9 mouse cellular contexts compared by ENCODE assay signal in genomic region chr12:8547357-8547756, GRCm38 (mm10). TPM values are rescaled to one million over a fixed set of nuclear protein-coding genes. Genes with fewer than 3 reads are reported as not detected.
DNase-seq lines count a peak whose midpoint lies in the region; ATAC-seq and TF ChIP-seq lines count a peak whose summit lies in the region.
"Had no signal": no experiment of that assay in that cellular context is flagged by ENCODE, and none has a peak within 500 bp of the region (broad histone marks: within the 10 kb centered on the region; RNA-seq: fewer than 3 reads in every experiment).

No protein-coding gene starts in this region.

- no peaks in the 10 kb centered on the region for H3K79me2 ChIP-seq in myocyte (ENCODE audit: control insufficient read depth, insufficient read depth)

- 15% methylated on average over 11 of the region's 11 CpGs for WGBS in heart, embryonic 12.5 days
- WGBS in kidney, postnatal 0 days, result 20% methylated on average over 11 of the region's 11 CpGs
- 8% methylated on average over 11 of the region's 11 CpGs for WGBS in liver, embryonic 12.5 days (ENCODE audit: insufficient replicate concordance)

- ATAC-seq in erythroid progenitor cell, adult 5-6 weeks (replicated peaks; ENCODE audit: low FRiP score, poor library complexity, severe bottlenecking), result peak; percentile 67
- ATAC-seq in heart, embryonic 12.5 days (ENCODE audit: insufficient number of reproducible peaks, low FRiP score), result peak; percentile 57; the same call in 1 of the 2 replicates
- peak; percentile 57; the same call in 1 of the 2 replicates for ATAC-seq in kidney, postnatal 0 days (replicated peaks; ENCODE audit: low FRiP score, low read depth)
- ATAC-seq in liver, embryonic 12.5 days, result peak; percentile 44; the same call in 1 of the 2 replicates

- H3K27me3 ChIP-seq in heart, embryonic 12.5 days (replicated peaks), result no peaks in the 10 kb centered on the region
- H3K27me3 ChIP-seq in kidney, postnatal 0 days (ENCODE audit: insufficient read depth, low read length), result no peaks in the 10 kb centered on the region
- H3K27me3 ChIP-seq in liver, embryonic 12.5 days (replicated peaks), result no peaks in the 10 kb centered on the region
- no peaks in the 10 kb centered on the region for H3K27me3 ChIP-seq in myocyte (ENCODE audit: control insufficient read depth, insufficient read depth, insufficient read length)
- H3K27me3 ChIP-seq in splenic B cell, adult 2 months (ENCODE audit: control insufficient read depth, insufficient read depth, low read length, poor library complexity, severe bottlenecking), result no peaks in the 10 kb centered on the region
- H3K27me3 ChIP-seq: embryonic facial prominence, embryonic 13.5 days had no signal

- TF ChIP-seq POLR2A in bone marrow macrophage, adult 2 months (IDR thresholded peaks at IDR 0.05; ENCODE audit: borderline replicate concordance, low read depth, low read length), result no peak
- no peak for TF ChIP-seq POLR2A in myocyte (IDR thresholded peaks at IDR 0.05; ENCODE audit: insufficient read length, low read depth)

- H3K27ac ChIP-seq in bone marrow macrophage, adult 2 months (ENCODE audit: insufficient read depth, low read depth, low read length), result peak overlapping the region; percentile 58
- H3K27ac ChIP-seq in heart, embryonic 12.5 days (ENCODE audit: poor library complexity, severe bottlenecking), result no peak overlapping the region
- no peak overlapping the region for H3K27ac ChIP-seq in kidney, postnatal 0 days
- H3K27ac ChIP-seq in liver, embryonic 12.5 days, result no peak overlapping the region
- H3K27ac ChIP-seq: embryonic facial prominence, embryonic 13.5 days had no signal

- H3K9ac ChIP-seq in heart, embryonic 12.5 days, result no peak overlapping the region
- no peak overlapping the region for H3K9ac ChIP-seq in kidney, postnatal 0 days (ENCODE audit: low read depth, low read length)
- no peak overlapping the region for H3K9ac ChIP-seq in liver, embryonic 12.5 days
- H3K9ac ChIP-seq: embryonic facial prominence, embryonic 13.5 days had no signal

- DNase-seq in CD4-positive helper T cell, adult 2 months (ENCODE audit: low read depth, low spot score), result peak; percentile 84
- peak; percentile 95 for DNase-seq in kidney, postnatal 0 days (ENCODE audit: low spot score)
- DNase-seq in splenic B cell, adult 2 months (ENCODE audit: low read depth, low spot score), result peak; percentile 88

- no peaks in the 10 kb centered on the region for H3K36me3 ChIP-seq in heart, embryonic 12.5 days
- H3K36me3 ChIP-seq in kidney, postnatal 0 days (ENCODE audit: insufficient read depth, low read length), result no peaks in the 10 kb centered on the region
- no peaks in the 10 kb centered on the region for H3K36me3 ChIP-seq in liver, embryonic 12.5 days
- no peaks in the 10 kb centered on the region for H3K36me3 ChIP-seq in myocyte (ENCODE audit: control insufficient read depth, insufficient read depth)
- H3K36me3 ChIP-seq in splenic B cell, adult 2 months (ENCODE audit: control insufficient read depth, insufficient read depth, low read length, poor library complexity, severe bottlenecking), result no peaks in the 10 kb centered on the region
- H3K36me3 ChIP-seq: embryonic facial prominence, embryonic 13.5 days had no signal

- TF ChIP-seq CTCF in bone marrow macrophage, adult 2 months (IDR thresholded peaks at IDR 0.05; ENCODE audit: low read depth, low read length), result peak; percentile 99
- peak; percentile 100 for TF ChIP-seq CTCF in kidney, postnatal 0 days (IDR thresholded peaks at IDR 0.05; ENCODE audit: low read depth)

- H3K4me3 ChIP-seq in bone marrow macrophage, adult 2 months (ENCODE audit: insufficient read depth, low read length), result no peak overlapping the region
- H3K4me3 ChIP-seq in heart, embryonic 12.5 days, result no peak overlapping the region
- no peak overlapping the region for H3K4me3 ChIP-seq in kidney, postnatal 0 days (replicated peaks; ENCODE audit: low read depth, low read length)
- H3K4me3 ChIP-seq in liver, embryonic 12.5 days, result no peak overlapping the region
- H3K4me3 ChIP-seq in myocyte, result no peak overlapping the region
- H3K4me3 ChIP-seq: embryonic facial prominence, embryonic 13.5 days had no signal

- peaks cover 31% of the 10 kb centered on the region for H3K4me1 ChIP-seq in bone marrow macrophage, adult 2 months (ENCODE audit: control insufficient read depth, insufficient read depth, low read length)
- H3K4me1 ChIP-seq in heart, embryonic 12.5 days (replicated peaks), result peaks cover 9% of the 10 kb centered on the region; the same call in 1 of the 2 replicates
- no peaks in the 10 kb centered on the region for H3K4me1 ChIP-seq in kidney, postnatal 0 days (replicated peaks; ENCODE audit: insufficient read depth, low read length)
- peaks cover 7% of the 10 kb centered on the region; the same call in 1 of the 2 replicates for H3K4me1 ChIP-seq in liver, embryonic 12.5 days
- H3K4me1 ChIP-seq: embryonic facial prominence, embryonic 13.5 days had no signal

- H3K4me2 ChIP-seq in heart, embryonic 12.5 days, result no peak overlapping the region
- no peak overlapping the region for H3K4me2 ChIP-seq in kidney, postnatal 0 days (ENCODE audit: low read length)
- no peak overlapping the region for H3K4me2 ChIP-seq in liver, embryonic 12.5 days
- peak overlapping the region; percentile 33 for H3K4me2 ChIP-seq in myocyte (ENCODE audit: low read depth)
- H3K4me2 ChIP-seq: embryonic facial prominence, embryonic 13.5 days had no signal

- H3K9me3 ChIP-seq in heart, embryonic 12.5 days (replicated peaks), result no peaks in the 10 kb centered on the region
- no peaks in the 10 kb centered on the region for H3K9me3 ChIP-seq in kidney, postnatal 0 days (replicated peaks; ENCODE audit: low read length)
- no peaks in the 10 kb centered on the region for H3K9me3 ChIP-seq in liver, embryonic 12.5 days (replicated peaks)
- H3K9me3 ChIP-seq: embryonic facial prominence, embryonic 13.5 days had no signal

- H3ac ChIP-seq in myocyte (ENCODE audit: control insufficient read depth, insufficient read length), result no peak overlapping the region

TF ChIP-seq in myocyte, 11 proteins besides CTCF, POLR2A, EP300 and RAD21:
- no peak for TF ChIP-seq MAX (IDR thresholded peaks at IDR 0.05; ENCODE audit: low read depth)
- TF ChIP-seq MYOD1 (IDR thresholded peaks at IDR 0.05; ENCODE audit: control insufficient read depth in 1 of 3, insufficient read length in 2 of 3, low read depth in 2 of 3), result no peak
- TF ChIP-seq TCF3 (IDR thresholded peaks at IDR 0.05; ENCODE audit: insufficient read length, low read depth), result no peak
- TF ChIP-seq E2F4 (IDR thresholded peaks at IDR 0.05; ENCODE audit: insufficient read depth), result no peak
- TF ChIP-seq TCF12 (IDR thresholded peaks at IDR 0.05; ENCODE audit: insufficient read depth, poor library complexity, severe bottlenecking), result no peak
- TF ChIP-seq SRF (IDR thresholded peaks at IDR 0.05; ENCODE audit: control insufficient read depth, insufficient read length, low read depth), result no peak

RNA-seq across cellular contexts. Expression of gene Rhob, which starts 47.5 kb away (rescaled TPM):
- 50.1 and 50.3 TPM in 2 replicates for polyA plus RNA-seq in bone marrow macrophage, adult 2 months (2012; ENCODE audit: insufficient read depth, insufficient read length, missing spikeins)
- 8.3 and 23.5 TPM in 2 replicates for total RNA-seq in erythroid progenitor cell, adult 5-6 weeks (2015; ENCODE audit: low replicate concordance)
- 5.4 and 5.5 TPM in 2 replicates for total RNA-seq in erythroid progenitor cell, adult 5-6 weeks (2017; ENCODE audit: low replicate concordance)
- 52.9 and 55.1 TPM in 2 replicates for polyA plus RNA-seq in heart, embryonic 12.5 days (2016; fragmentation: Nextera tagmentation; extraction: Ambion mirVana)
- polyA plus RNA-seq in kidney, postnatal 0 days (2015; fragmentation: Nextera tagmentation; extraction: Ambion mirVana), result 48.3 and 53.6 TPM in 2 replicates
- 12.3 and 12.4 TPM in 2 replicates for polyA plus RNA-seq in liver, embryonic 12.5 days (2016; fragmentation: Nextera tagmentation; extraction: Ambion mirVana)
- 415 TPM for polyA plus RNA-seq in myocyte (2012; fragmentation: generic; extraction: Trizol)

RNA-seq across cellular contexts. Expression of gene Slc7a15, which starts 51.5 kb away (rescaled TPM):
- polyA plus RNA-seq in bone marrow macrophage, adult 2 months (2012; ENCODE audit: insufficient read depth, insufficient read length, missing spikeins), result not detected in 2 replicates
- total RNA-seq in erythroid progenitor cell, adult 5-6 weeks (2015; ENCODE audit: low replicate concordance), result not detected in 2 replicates
- total RNA-seq in erythroid progenitor cell, adult 5-6 weeks (2017; ENCODE audit: low replicate concordance), result not detected in 2 replicates
- not detected in 2 replicates for polyA plus RNA-seq in heart, embryonic 12.5 days (2016; fragmentation: Nextera tagmentation; extraction: Ambion mirVana)
- 0.05 TPM in 1 of 2 replicates, not detected in the other for polyA plus RNA-seq in kidney, postnatal 0 days (2015; fragmentation: Nextera tagmentation; extraction: Ambion mirVana)
- not detected in 2 replicates for polyA plus RNA-seq in liver, embryonic 12.5 days (2016; fragmentation: Nextera tagmentation; extraction: Ambion mirVana)
- polyA plus RNA-seq in myocyte (2012; fragmentation: generic; extraction: Trizol), result 0.06 TPM
- polyA plus RNA-seq: embryonic facial prominence, embryonic 13.5 days had no signal
